Mouse (Mus musculus) CD4-positive, CD25-positive, alpha-beta regulatory T cell, adult 2 months (primary cell): Measurements from ENCODE around the gene Ilf3.

Source experiments
- DNase-seq: peaks from one replicate; pipeline ENCODE4 v3.0.0-alpha.2; 2012; ENCODE audit warnings: low read depth, low spot score

The Ilf3 gene

GRCm38 (mm10) chr9:21402764-21403253 lies 35.1 kb downstream of the Ilf3 start:
- DNase-seq = no peak

GRCm38 (mm10) chr9:21403745-21404144 lies 36.1 kb downstream of the Ilf3 start:
- DNase-seq = no peak

GRCm38 (mm10) chr9:21405525-21405924 lies 37.9 kb downstream of the Ilf3 start:
- DNase-seq = no peak

- DNase-seq = no peak
Measured at GRCm38 (mm10) chr9:21407951-21408350, 40.3 kb downstream of the Ilf3 start.

- no peak for DNase-seq
Measured at GRCm38 (mm10) chr9:21408624-21409023, 41.0 kb downstream of the Ilf3 start.

- peak; percentile 91 for DNase-seq
Measured at GRCm38 (mm10) chr9:21409592-21410317, 42.1 kb downstream of the Ilf3 start.

GRCm38 (mm10) chr9:21411669-21412550 lies 44.2 kb downstream of the Ilf3 start, which contains the start of gene Qtrt1:
TSS of gene Qtrt1 (plus strand) at chr9:21411837.
- DNase-seq = peak; percentile 93

- DNase-seq = no peak
Measured at GRCm38 (mm10) chr9:21417866-21418265, 50.2 kb downstream of the Ilf3 start.

- peak; percentile 33 for DNase-seq
Measured at GRCm38 (mm10) chr9:21419646-21420045, 52.0 kb downstream of the Ilf3 start.

GRCm38 (mm10) chr9:21424631-21425555 lies 57.2 kb downstream of the Ilf3 start, which contains the start of gene Dnm2:
TSS of gene Dnm2 (plus strand) at chr9:21424908.
- peak; percentile 98 for DNase-seq

- no peak for DNase-seq
Measured at GRCm38 (mm10) chr9:21425556-21425945, 57.9 kb downstream of the Ilf3 start.

- peak; percentile 43 for DNase-seq
Measured at GRCm38 (mm10) chr9:21426013-21426412, 58.3 kb downstream of the Ilf3 start.

GRCm38 (mm10) chr9:21426525-21426924 lies 58.9 kb downstream of the Ilf3 start:
- DNase-seq = no peak

GRCm38 (mm10) chr9:21427773-21428172 lies 60.1 kb downstream of the Ilf3 start:
- DNase-seq = no peak

- no peak for DNase-seq
Measured at GRCm38 (mm10) chr9:21428178-21428577, 60.5 kb downstream of the Ilf3 start.

GRCm38 (mm10) chr9:21430724-21431123 lies 63.1 kb downstream of the Ilf3 start:
- no peak for DNase-seq

GRCm38 (mm10) chr9:21432066-21432465 lies 64.4 kb downstream of the Ilf3 start:
- DNase-seq = no peak

- no peak for DNase-seq
Measured at GRCm38 (mm10) chr9:21433766-21434165, 66.1 kb downstream of the Ilf3 start.

- DNase-seq = no peak
Measured at GRCm38 (mm10) chr9:21434410-21434809, 66.7 kb downstream of the Ilf3 start.

- peak; percentile 91 for DNase-seq
Measured at GRCm38 (mm10) chr9:21435777-21436635, 68.3 kb downstream of the Ilf3 start.
